Mouse (Mus musculus) liver, adult 2 months (tissue): Measurements from ENCODE around the gene Gm20388. TPM values are rescaled to one million over a fixed set of nuclear protein-coding genes. Genes with fewer than 3 reads are reported as not detected.

Experiments used
- DNase-seq: peaks from one replicate; pipeline ENCODE4 v3.0.0-alpha.2; 2011; ENCODE audit warnings: low read depth, low spot score; ENCODE audit errors: extremely low read depth
- H3K27ac ChIP-seq: fragments of 200-500 bp; replicated peaks from 2 replicates; pipeline ENCODE4 v1.5.1; 2012; ENCODE audit warnings: low read depth, mild to moderate bottlenecking, control low read depth, inconsistent platforms, low read length; ENCODE audit not compliant: insufficient read depth
- H3K27me3 ChIP-seq: fragments of 200-500 bp; 2 replicates; pipeline ENCODE4 v1.6.1; 2012; ENCODE audit warnings: mild to moderate bottlenecking, moderate library complexity, low read length, inconsistent platforms; ENCODE audit not compliant: control insufficient read depth, insufficient read depth
- H3K36me3 ChIP-seq: fragments of 200-500 bp; 2 replicates; pipeline ENCODE4 v1.6.1; 2012; ENCODE audit warnings: low read length, inconsistent platforms; ENCODE audit not compliant: control insufficient read depth, insufficient read depth
- H3K4me1 ChIP-seq: fragments of 200-500 bp; 2 replicates; pipeline ENCODE4 v1.6.1; 2011; ENCODE audit warnings: low read length; ENCODE audit not compliant: control insufficient read depth, insufficient read depth
- H3K4me3 ChIP-seq: fragments of 200-500 bp; 2 replicates; pipeline ENCODE4 v1.5.1; 2011; ENCODE audit warnings: low read depth, mild to moderate bottlenecking, control low read depth, low read length, moderate library complexity; ENCODE audit not compliant: insufficient read depth
- H3K79me2 ChIP-seq: fragments of 200-500 bp; 2 replicates; pipeline ENCODE4 v1.6.1; 2012; ENCODE audit warnings: inconsistent platforms, mild to moderate bottlenecking, low read length, moderate library complexity; ENCODE audit not compliant: control insufficient read depth, insufficient read depth
- H3K9ac ChIP-seq: fragments of 200-500 bp; 2 replicates; pipeline ENCODE4 v1.6.1; 2012; ENCODE audit warnings: low read depth, mild to moderate bottlenecking, control low read depth, inconsistent platforms, low read length
- CTCF ChIP-seq: fragments of 200-500 bp; IDR thresholded peaks from 2 replicates; pipeline ENCODE4 v1.5.1; 2011; ENCODE audit warnings: low read depth, low read length, control low read depth
- POLR2A ChIP-seq: fragments of 200-500 bp; IDR thresholded peaks from 2 replicates; pipeline ENCODE4 v1.6.1; 2011; ENCODE audit warnings: low read length, control low read depth; ENCODE audit not compliant: insufficient read depth; ENCODE audit errors: extremely low read depth
- WGBS: fragments of 180-500 bp; shearing (Covaris S2); methylation state at CpG from one replicate; pipeline ENCODE4 v1.1.7; 2018; 5-methylcytosine and 5-hydroxymethylcytosine counted together
- polyA plus RNA-seq: library from polyadenylated mRNA; depleted of rRNA; stranded (reverse); fragments of >200 nt; gene quantifications from 2 replicates; pipeline ENCODE4 v1.2.3, GENCODE M21; 2012
- total RNA-seq: library from RNA; depleted of rRNA; stranded (reverse); fragments of >200 nt; gene quantifications from 2 replicates; pipeline ENCODE4 v1.2.3, GENCODE M21; 2014

The Gm20388 gene
- total and polyA plus RNA-seq, 2 experiments: 6.4 to 19.9 TPM

DNA sequence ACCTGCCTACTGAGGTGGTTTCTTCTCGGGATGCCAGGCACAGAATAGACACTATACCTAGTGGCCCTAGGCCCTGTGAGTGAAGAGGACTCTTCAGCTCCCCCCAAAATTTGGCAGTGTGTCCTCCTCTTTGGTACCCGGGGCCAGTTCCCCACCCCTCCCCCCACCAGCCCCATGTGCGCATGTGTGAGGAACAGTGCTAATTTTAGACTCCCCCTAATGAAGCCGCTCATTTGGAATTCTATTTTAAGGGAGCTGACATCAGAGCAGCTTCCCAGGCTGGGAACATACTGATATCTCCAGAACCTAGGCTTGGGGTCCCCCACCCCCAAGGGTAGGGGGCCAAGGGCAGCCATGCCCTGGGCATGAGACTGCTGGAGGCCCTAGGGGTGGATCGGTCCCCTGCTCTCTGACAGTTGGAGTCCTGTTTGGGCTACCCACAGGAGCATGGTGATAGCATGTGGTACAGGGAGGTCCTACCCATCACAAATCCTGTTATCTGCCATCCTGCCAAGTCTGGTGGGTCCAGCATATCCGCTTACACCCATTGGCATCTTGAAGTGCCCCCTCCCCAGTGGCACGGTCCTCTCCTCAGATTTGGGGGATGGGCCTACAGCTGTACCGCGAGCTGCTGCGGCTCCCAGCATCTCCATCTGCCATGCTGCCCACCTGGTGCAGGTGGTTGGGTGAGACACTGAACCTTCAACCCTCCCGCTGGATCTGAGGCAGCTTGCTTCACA is 640.5 kb downstream of the Gm20388 start:
- no peak for DNase-seq
- 86% methylated on average over 11 of the region's 11 CpGs for WGBS
- Histone ChIP-seq H3K27me3 (no peaks in the 10 kb centered on the region), H3K9ac (no peak overlapping the region), H3K36me3 (no peaks in the 10 kb centered on the region), H3K79me2 (peaks cover 86% of the 10 kb centered on the region), H3K4me1 (peaks cover 12% of the 10 kb centered on the region), H3K4me3 (no peak overlapping the region), H3K27ac (no peak overlapping the region)
- TF ChIP-seq POLR2A: no peak
- no peak for TF ChIP-seq CTCF

GRCm38 (mm10) chr8:120551677-120551980 is 641.0 kb downstream of the Gm20388 start:
- Histone ChIP-seq H3K4me1 (peaks cover 12% of the 10 kb centered on the region), H3K36me3 (no peaks in the 10 kb centered on the region), H3K4me3 (no peak overlapping the region), H3K27me3 (no peaks in the 10 kb centered on the region), H3K9ac (no peak overlapping the region), H3K79me2 (peaks cover 86% of the 10 kb centered on the region), H3K27ac (no peak overlapping the region)
- no peak for DNase-seq
- WGBS: 72% methylated on average over 3 of the region's 3 CpGs
- TF ChIP-seq CTCF (no peak), POLR2A (no peak)

- H3K27me3 ChIP-seq: no peaks in the 10 kb centered on the region
- TF ChIP-seq POLR2A (no peak), CTCF (no peak)
- H3K4me3 ChIP-seq: no peak overlapping the region
- no peaks in the 10 kb centered on the region for H3K36me3 ChIP-seq
- H3K27ac ChIP-seq: no peak overlapping the region
- 77% methylated on average over 11 of the region's 11 CpGs for WGBS
- peaks cover 82% of the 10 kb centered on the region for H3K79me2 ChIP-seq
- no peak for DNase-seq
- H3K4me1 ChIP-seq: peaks cover 5% of the 10 kb centered on the region
- H3K9ac ChIP-seq: no peak overlapping the region
Observed at GRCm38 (mm10) chr8:120552509-120552908, 641.9 kb downstream of the Gm20388 start.

- Histone ChIP-seq H3K79me2 (peaks cover 73% of the 10 kb centered on the region), H3K27ac (no peak overlapping the region), H3K9ac (no peak overlapping the region), H3K4me3 (no peak overlapping the region), H3K27me3 (no peaks in the 10 kb centered on the region), H3K36me3 (no peaks in the 10 kb centered on the region), H3K4me1 (no peaks in the 10 kb centered on the region)
- 90% methylated on average over 24 of the region's 24 CpGs for WGBS
- TF ChIP-seq POLR2A (no peak), CTCF (peak; percentile 14; the same call in 1 of the 2 replicates)
- DNase-seq: no peak
Observed at GRCm38 (mm10) chr8:120553441-120554123, 642.9 kb downstream of the Gm20388 start.

GRCm38 (mm10) chr8:120554466-120555039 is 643.9 kb downstream of the Gm20388 start:
- no peaks in the 10 kb centered on the region for H3K36me3 ChIP-seq
- H3K79me2 ChIP-seq: peaks cover 64% of the 10 kb centered on the region
- H3K4me1 ChIP-seq: no peaks in the 10 kb centered on the region

More at GRCm38 (mm10) chr8:120554466-120555039, 643.9 kb downstream of the Gm20388 start:
- Histone ChIP-seq H3K27ac (no peak overlapping the region), H3K9ac (no peak overlapping the region), H3K4me3 (no peak overlapping the region), H3K27me3 (no peaks in the 10 kb centered on the region)
- WGBS: 96% methylated on average over 18 of the region's 18 CpGs
- TF ChIP-seq POLR2A (no peak), CTCF (no peak)
- DNase-seq: no peak
